Mouse (Mus musculus) lung, postnatal 0 days (tissue): ENCODE results near the gene Olfr159.

Experiments used
- CTCF ChIP-seq: IDR thresholded peaks from 2 replicates; pipeline ENCODE4 v1.5.1; 2016; ENCODE audit warnings: antibody characterized with exemption, mild to moderate bottlenecking
- EP300 ChIP-seq: IDR thresholded peaks from 2 replicates; pipeline ENCODE4 v1.6.1; 2016; ENCODE audit warnings: antibody characterized with exemption, mild to moderate bottlenecking, control low read depth

DNA sequence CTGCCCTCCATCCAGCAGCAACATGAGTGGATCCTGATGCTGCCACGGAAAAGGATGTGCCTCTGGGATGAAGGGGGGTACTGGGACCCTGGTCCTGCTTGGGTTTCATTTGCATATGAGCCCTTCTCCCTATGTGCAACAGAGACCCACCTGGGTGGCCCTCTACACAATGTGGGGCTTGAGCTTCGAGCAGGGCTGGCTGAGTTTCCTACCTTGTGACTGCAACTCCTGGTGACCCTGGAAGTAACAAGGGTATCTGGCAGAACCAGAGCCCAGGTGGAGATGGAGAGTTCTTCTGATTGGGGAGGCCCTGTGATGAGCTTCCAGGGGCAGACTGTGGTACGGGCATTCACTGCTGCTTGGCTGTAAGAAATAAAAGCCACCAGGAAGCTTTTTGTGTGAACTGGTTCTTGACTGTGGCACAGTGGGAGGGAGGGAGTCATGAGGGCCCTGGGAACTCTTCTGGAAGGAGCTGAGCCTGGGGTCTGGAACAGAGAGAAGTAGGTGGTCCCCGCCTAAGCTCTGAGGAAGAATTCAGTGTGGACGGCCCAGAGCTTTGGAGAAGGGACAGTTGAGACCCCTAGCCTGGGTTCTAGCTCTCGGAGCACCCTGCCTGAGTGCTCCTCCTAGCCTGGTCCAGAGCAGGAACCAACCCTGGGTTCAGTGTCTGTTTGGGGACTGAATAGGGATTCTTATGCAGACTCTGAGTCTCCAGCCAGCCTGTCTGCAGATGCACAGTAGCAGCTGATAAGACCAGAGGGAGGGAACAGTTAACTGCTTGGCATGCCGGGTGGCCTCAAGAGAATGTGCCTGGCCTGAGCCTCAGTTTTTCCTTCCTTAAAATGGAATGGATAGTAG is 42.9 kb downstream of the Olfr159 start:
- TF ChIP-seq CTCF (no peak), EP300 (no peak)
